Mouse (Mus musculus) midbrain, embryonic 10.5 days (tissue): ENCODE results near the gene Nckap1. TPM values are rescaled to one million over a fixed set of nuclear protein-coding genes. Genes with fewer than 3 reads are reported as not detected.
"Not testable (repeated sequence)": the region's sequence is repeated elsewhere in the genome, so short reads cannot be mapped to it uniquely, and the experiment has no call there.

ENCODE experiments used
- DNase-seq: peaks from one replicate; pipeline ENCODE4 v3.0.0-alpha.2; 2017; ENCODE audit warnings: low spot score
- H3K27ac ChIP-seq: fragments of 300-500 bp; sonication (generic); replicated peaks from 2 replicates; pipeline ENCODE4 v1.5.1; 2016; ENCODE audit warnings: mild to moderate bottlenecking
- H3K27me3 ChIP-seq: fragments of 300-500 bp; sonication (generic); 2 replicates; pipeline ENCODE4 v1.6.1; 2016; ENCODE audit warnings: low read depth, mild to moderate bottlenecking; ENCODE audit not compliant: poor library complexity, severe bottlenecking
- H3K36me3 ChIP-seq: fragments of 300-500 bp; sonication (generic); 2 replicates; pipeline ENCODE4 v1.6.1; 2016; ENCODE audit warnings: mild to moderate bottlenecking, moderate library complexity
- H3K4me1 ChIP-seq: fragments of 300-500 bp; sonication (generic); 2 replicates; pipeline ENCODE4 v1.6.1; 2016
- H3K4me3 ChIP-seq: fragments of 300-500 bp; sonication (generic); 2 replicates; pipeline ENCODE4 v1.5.1; 2016; ENCODE audit warnings: mild to moderate bottlenecking, moderate library complexity
- H3K9me3 ChIP-seq: fragments of 300-500 bp; sonication (generic); replicated peaks from 2 replicates; pipeline ENCODE4 v1.6.1; 2016; ENCODE audit warnings: mild to moderate bottlenecking
- WGBS: fragments of 180-500 bp; shearing (Covaris S2); methylation state at CpG from one replicate; pipeline ENCODE4 v1.1.7; 2016; 5-methylcytosine and 5-hydroxymethylcytosine counted together
- polyA plus RNA-seq: library from polyadenylated mRNA; unstranded; fragments of >200 nt; fragmentation: Nextera tagmentation; extraction: Ambion mirVana; gene quantifications from 2 replicates; pipeline ENCODE4 v1.2.1, GENCODE M21; 2016

The Nckap1 gene
- polyA plus RNA-seq, 1 experiment from 2014 or later: 59.9 TPM

DNA sequence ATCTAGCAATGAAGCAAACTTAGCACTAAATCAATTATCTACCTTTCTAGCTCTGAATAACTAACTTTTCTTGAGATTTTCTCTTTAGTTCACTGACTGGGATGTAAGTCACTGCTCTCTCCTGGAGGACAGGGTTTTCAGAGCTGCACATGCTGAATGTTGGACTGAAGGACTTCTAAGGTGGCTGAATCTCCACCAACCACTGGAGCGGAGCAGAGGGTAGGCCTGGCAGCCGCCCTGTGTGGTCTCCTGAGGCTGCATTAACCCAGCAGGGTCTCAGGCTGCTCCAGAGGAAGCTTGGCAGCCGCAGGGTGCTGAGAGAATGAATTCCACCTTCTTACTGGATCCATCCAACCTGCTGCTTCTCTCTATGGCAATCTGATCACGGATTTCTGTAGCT lies 31.5 kb downstream of the Nckap1 start:
- DNase-seq: no peak
- Histone ChIP-seq H3K4me1 (no peaks in the 10 kb centered on the region), H3K27me3 (no peaks in the 10 kb centered on the region), H3K27ac (no peak overlapping the region), H3K36me3 (peaks cover 87% of the 10 kb centered on the region), H3K9me3 (no peaks in the 10 kb centered on the region), H3K4me3 (no peak overlapping the region)
- 90% methylated on average over 4 of the region's 4 CpGs for WGBS

DNA sequence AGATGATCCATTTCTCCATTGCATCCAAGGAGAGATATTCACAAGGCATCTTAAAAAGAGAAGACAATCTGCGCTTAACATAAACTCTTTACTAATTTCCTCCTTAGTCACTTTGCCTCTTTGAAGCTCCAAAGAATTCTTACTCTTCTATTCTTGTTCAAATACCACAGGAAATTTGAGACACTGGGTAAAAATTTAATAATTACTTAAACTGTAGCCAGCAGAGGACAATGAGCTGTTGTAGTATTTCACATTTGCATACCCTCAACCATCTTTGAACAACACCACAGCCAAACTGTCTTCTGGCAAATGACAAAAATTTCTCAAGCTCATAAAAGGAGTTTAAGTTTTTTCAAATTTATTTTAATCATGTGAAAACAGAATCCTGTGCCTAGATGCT lies 33.3 kb downstream of the Nckap1 start:
- no peak for DNase-seq
- H3K4me3 ChIP-seq: no peak overlapping the region
- H3K9me3 ChIP-seq: no peaks in the 10 kb centered on the region
- no peak overlapping the region for H3K27ac ChIP-seq
- H3K27me3 ChIP-seq: no peaks in the 10 kb centered on the region
- no peaks in the 10 kb centered on the region for H3K4me1 ChIP-seq
- H3K36me3 ChIP-seq: peaks cover 93% of the 10 kb centered on the region
- WGBS: 93% methylated on average over 1 of the region's 1 CpGs

DNA sequence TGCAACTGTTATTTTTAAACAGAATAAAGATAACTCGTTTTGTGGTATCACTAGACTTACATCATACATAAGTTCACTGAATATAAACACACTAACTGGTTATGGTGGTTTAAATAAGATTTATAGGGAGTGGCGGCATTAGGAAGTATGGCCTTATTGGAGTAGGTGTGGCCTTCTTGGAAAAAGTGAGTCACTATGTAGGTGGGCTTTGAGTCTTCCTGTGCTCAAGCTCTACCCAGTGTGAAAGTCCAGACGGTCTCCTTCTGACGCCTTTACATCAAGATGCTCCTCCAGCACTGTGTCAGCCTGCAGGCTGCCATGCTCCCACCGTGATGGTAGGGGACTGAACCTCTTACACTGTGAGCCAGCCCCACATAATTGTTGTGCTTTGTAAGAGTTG lies 38.4 kb downstream of the Nckap1 start:
- H3K36me3 ChIP-seq: peaks cover 90% of the 10 kb centered on the region
- H3K27me3 ChIP-seq: no peaks in the 10 kb centered on the region
- 91% methylated on average over 5 of the region's 5 CpGs for WGBS

DNA sequence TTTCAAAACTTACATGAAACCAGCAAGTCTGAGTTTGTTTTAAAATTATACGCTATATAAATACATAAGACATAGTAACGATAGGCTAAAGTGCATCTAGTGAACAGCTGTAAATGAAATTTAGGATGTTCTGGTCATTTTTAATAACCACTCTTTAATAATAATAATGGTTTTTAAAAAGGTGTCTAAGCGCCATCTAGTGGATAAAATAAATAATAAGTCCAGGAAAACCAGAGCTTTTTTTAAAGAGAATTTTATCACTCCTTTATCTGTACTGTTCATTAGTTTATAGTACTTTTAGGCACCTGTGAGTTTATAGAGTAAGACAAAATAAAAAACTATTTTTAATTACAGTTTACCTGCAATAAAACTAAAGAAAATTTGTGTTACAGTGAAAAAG lies 44.0 kb downstream of the Nckap1 start:
- 65% methylated on average over 3 of the region's 3 CpGs for WGBS

More for the DNA sequence above, 38.4 kb downstream of the Nckap1 start:
- Histone ChIP-seq H3K9me3 (no peaks in the 10 kb centered on the region), H3K4me3 (no peak overlapping the region), H3K27ac (no peak overlapping the region), H3K4me1 (no peaks in the 10 kb centered on the region)
- no peak for DNase-seq

DNA sequence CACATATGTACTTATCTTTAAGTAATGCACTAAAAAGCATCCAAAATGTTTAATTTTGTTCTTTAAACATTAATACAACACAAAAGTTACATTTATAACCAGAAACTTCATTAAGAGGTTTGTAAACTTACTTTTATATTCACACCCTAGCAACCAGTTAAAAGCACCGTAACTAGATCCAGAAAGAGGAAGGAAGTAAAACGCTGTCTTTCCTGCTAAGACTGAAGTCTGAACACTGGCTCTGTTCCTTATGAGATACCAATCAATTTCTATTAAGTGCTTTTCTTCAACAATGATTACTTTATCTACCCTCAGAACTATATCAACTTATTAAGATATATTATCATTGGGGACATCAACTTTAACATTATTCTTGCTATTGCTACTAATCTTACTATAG lies 44.6 kb downstream of the Nckap1 start:
- no peak for DNase-seq

More for the DNA sequence above, 44.0 kb downstream of the Nckap1 start:
- Histone ChIP-seq H3K27me3 (no peaks in the 10 kb centered on the region), H3K27ac (no peak overlapping the region), H3K4me1 (no peaks in the 10 kb centered on the region), H3K9me3 (no peaks in the 10 kb centered on the region), H3K36me3 (peaks cover 83% of the 10 kb centered on the region), H3K4me3 (no peak overlapping the region)
- no peak for DNase-seq

DNA sequence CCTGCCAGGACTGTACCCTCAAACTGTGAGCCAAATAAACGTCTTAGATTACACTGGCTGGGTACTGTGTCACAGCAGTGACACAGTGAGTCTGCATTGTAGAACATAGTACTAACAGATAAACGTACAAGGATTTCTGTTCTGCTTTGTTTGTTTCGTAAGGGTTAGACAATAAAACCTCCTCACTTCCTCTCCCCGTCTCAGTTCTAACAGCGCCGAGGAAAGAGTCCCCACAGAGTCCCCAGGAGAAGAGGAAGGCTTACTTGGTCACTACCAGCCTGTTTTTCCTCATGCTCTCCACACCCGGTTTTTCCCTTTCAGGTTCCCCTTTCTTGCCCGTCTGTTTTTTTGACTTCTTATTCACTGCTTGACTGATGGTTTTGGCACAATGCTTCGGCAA lies 56.9 kb downstream of the Nckap1 start:
- WGBS: 91% methylated on average over 9 of the region's 9 CpGs

More for the DNA sequence above, 44.6 kb downstream of the Nckap1 start:
- Histone ChIP-seq H3K9me3 (no peaks in the 10 kb centered on the region), H3K27ac (no peak overlapping the region), H3K27me3 (no peaks in the 10 kb centered on the region), H3K4me1 (no peaks in the 10 kb centered on the region), H3K4me3 (no peak overlapping the region), H3K36me3 (peaks cover 86% of the 10 kb centered on the region)
- 97% methylated on average over 2 of the region's 2 CpGs for WGBS

DNA sequence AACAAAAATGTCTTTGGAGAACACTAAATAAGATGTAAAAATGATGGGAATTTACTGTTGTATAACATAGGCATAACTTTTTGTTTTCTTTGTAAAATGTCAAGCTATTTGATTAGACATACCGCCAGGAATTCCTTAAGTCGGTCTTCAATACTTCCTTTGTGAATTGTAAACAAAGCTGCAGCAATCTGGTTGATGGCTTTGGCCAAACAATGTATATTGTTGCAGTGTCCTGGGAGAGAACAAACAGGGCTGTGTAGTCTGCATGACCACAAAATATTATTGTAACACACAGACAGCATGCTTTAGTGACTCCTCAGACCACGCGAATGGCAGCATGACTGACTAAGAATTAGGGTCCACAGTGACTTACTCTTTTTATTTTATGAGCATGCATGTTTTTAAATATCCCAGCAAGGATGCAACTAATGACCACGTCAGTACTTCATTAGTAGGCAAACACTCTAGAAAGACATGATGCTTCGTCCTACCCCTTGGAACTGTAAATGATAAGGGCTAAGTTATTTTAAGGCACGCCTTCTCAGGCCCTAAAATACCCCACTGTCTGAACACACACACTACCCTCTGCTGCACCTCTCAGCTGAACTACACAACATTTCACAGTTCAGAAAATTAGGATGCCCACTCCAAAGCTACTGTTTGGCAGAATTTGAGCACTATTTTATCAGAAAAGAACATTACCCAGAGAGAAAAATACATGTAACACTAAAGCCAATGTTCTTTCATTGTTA lies 75.0 kb downstream of the Nckap1 start:
- no peak overlapping the region for H3K4me3 ChIP-seq
- H3K27me3 ChIP-seq: no peaks in the 10 kb centered on the region
- no peak for DNase-seq
- peaks cover 92% of the 10 kb centered on the region for H3K36me3 ChIP-seq
- 79% methylated on average over 7 of the region's 7 CpGs for WGBS
- H3K9me3 ChIP-seq: no peaks in the 10 kb centered on the region
- no peak overlapping the region for H3K27ac ChIP-seq
- H3K4me1 ChIP-seq: no peaks in the 10 kb centered on the region

More for the DNA sequence above, 56.9 kb downstream of the Nckap1 start:
- Histone ChIP-seq H3K36me3 (peaks cover 95% of the 10 kb centered on the region), H3K4me1 (no peaks in the 10 kb centered on the region), H3K4me3 (no peak overlapping the region), H3K27me3 (no peaks in the 10 kb centered on the region), H3K9me3 (no peaks in the 10 kb centered on the region), H3K27ac (no peak overlapping the region)
- no peak for DNase-seq

DNA sequence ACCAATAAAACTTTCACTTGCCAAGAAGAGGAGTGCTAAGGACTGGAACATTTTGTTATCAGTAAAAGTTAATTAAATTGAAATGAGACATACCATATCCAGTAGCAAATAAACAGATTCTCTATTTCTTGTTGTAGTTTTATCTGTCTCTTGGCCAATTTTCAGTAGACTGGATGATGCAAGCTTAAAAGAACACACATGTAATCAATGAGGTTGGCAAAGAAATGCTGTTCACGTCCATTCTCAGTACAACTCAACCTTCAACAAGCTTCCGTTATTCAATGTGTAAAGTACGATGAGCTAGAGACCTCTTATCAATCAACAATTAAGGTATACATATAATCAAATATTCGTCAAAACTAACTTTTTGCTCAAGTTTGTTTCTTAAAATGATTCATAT lies 79.0 kb downstream of the Nckap1 start:
- Histone ChIP-seq H3K9me3 (no peaks in the 10 kb centered on the region), H3K4me3 (no peak overlapping the region), H3K27me3 (no peaks in the 10 kb centered on the region), H3K4me1 (no peaks in the 10 kb centered on the region), H3K36me3 (peaks cover 81% of the 10 kb centered on the region), H3K27ac (no peak overlapping the region)
- no peak for DNase-seq
- 94% methylated on average over 4 of the region's 4 CpGs for WGBS

DNA sequence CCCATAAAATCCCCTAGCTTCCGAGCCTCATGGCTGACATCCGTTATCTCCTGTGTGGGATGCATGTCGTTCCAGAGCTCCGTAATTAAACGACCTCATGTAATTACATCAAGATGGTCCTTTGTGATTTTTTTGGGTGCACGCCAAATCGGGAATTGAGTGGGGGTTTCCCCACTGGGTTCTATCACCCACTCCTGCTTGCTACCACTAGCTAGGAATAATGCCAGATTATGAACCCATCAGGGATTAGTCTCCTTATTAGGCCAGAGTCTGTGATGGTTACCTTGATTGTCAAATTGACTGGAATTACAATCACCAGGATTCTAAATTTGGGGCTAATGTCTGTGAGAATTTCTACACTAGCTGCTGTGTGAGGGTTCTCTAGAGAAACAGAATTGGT lies 85.9 kb downstream of the Nckap1 start:
- H3K27ac ChIP-seq, DNase-seq, H3K4me3 ChIP-seq, H3K9me3 ChIP-seq, H3K4me1 ChIP-seq, H3K27me3 ChIP-seq: not testable (repeated sequence)
- H3K36me3 ChIP-seq: peaks cover 16% of the 10 kb centered on the region
- 91% methylated on average over 7 of the region's 7 CpGs for WGBS

DNA sequence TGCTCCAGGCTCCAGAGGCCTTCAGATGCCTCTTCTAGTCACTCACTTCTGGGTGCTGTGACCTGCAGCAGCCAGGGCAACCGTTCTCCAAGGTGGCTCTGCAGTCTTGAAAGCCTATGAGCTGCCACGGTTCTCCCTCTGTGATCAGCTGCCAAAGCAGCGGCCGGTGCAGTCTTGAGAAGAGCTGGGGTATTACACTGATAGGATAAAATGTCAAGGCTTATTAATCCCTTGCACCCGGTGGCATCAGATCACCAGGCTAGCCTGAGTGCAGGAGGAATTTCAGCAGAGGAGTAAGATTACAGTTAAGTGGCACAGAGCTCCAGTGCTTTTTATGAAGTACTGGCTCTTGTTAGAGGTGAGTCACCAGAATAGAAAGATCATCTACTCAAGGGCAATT lies 94.3 kb downstream of the Nckap1 start:
- Histone ChIP-seq H3K27ac (no peak overlapping the region), H3K4me3 (no peak overlapping the region), H3K9me3 (no peaks in the 10 kb centered on the region), H3K36me3 (no peaks in the 10 kb centered on the region), H3K27me3 (no peaks in the 10 kb centered on the region), H3K4me1 (no peaks in the 10 kb centered on the region)
- no peak for DNase-seq
- WGBS: 77% methylated on average over 5 of the region's 5 CpGs

DNA sequence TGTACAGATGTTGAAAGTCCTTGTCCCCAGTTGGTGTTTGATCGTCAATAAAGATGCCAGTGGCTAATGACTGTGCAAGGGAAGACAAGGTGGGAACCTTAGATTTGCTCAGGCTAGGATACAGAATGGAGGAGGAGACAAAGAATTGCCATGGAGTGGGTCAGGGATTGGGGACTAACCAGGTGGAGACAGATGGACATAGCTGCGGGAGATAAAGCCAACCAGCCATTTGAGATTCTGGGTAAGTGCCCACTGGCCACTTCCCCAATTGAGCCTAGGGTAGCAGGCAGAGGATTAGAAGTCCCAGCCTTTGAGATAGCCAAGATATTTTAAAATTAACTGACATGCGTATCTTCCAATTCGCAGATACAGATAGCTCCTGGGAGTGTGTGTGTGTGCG lies 96.2 kb downstream of the Nckap1 start:
- Histone ChIP-seq H3K36me3 (no peaks in the 10 kb centered on the region), H3K4me3 (no peak overlapping the region), H3K27ac (no peak overlapping the region), H3K4me1 (no peaks in the 10 kb centered on the region), H3K27me3 (no peaks in the 10 kb centered on the region), H3K9me3 (no peaks in the 10 kb centered on the region)
- DNase-seq: no peak
- 95% methylated on average over 5 of the region's 5 CpGs for WGBS

DNA sequence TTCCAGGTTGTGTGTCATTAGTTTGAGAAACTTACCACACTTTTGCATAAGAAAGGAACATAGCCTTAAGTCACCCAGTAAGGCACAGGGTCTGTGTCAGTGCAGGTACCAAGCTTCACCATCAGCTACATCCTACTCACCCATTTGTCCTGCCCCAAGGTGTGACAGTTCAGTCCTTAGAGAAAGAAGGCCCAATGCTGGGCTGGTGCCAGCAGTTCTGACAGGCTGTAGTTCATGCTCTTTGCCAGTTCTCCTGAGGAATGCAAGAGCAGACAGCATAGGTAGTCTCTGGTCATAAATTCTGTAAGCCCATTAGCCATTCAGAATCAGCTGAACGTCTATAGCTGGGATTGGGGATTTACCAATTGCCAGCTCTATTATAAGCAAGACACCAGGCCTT lies 105.3 kb downstream of the Nckap1 start:
- Histone ChIP-seq H3K27me3 (no peaks in the 10 kb centered on the region), H3K27ac (no peak overlapping the region), H3K36me3 (no peaks in the 10 kb centered on the region), H3K4me3 (no peak overlapping the region), H3K4me1 (no peaks in the 10 kb centered on the region), H3K9me3 (no peaks in the 10 kb centered on the region)
- 79% methylated on average over 1 of the region's 1 CpGs for WGBS
- DNase-seq: no peak

DNA sequence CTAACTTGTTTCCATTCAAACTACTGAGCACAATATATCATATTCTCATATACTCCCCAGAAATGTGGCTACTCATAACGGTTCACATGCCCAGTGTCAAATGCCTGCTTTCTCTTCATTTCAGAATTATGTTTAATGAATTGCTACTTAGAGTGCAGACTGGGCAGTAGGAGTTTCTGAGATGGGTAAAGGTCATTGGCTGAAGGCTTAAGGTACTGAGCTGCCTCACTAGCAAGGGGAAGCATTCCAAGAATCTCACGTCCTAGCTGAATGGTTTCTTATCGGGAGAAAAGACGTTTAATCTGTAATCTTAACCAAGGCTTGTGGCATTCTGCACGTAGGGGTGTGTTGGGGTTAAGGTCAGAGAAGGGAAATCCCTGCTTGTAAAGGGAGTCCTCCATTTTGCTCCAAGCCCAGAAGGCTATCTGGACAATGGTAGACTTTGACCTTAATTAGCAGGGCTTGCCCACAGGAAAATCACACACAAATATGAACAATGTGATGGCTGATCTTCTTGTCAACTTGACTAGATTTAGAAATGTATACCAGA lies 106.9 kb downstream of the Nckap1 start:
- WGBS: 87% methylated on average over 5 of the region's 5 CpGs
- Histone ChIP-seq H3K9me3 (no peaks in the 10 kb centered on the region), H3K27ac (no peak overlapping the region), H3K4me3 (no peak overlapping the region), H3K36me3 (no peaks in the 10 kb centered on the region), H3K27me3 (no peaks in the 10 kb centered on the region), H3K4me1 (no peaks in the 10 kb centered on the region)
- no peak for DNase-seq
